Mouse (Mus musculus): ENCODE results near the gene Mylk. TPM values are rescaled to one million over a fixed set of nuclear protein-coding genes. Genes with fewer than 3 reads are reported as not detected.

The Mylk gene
- total and polyA plus RNA-seq, 3 experiments = 0.04 to 0.10 TPM; not detected in 1

- Histone ChIP-seq H3K9me3 (replicated peaks; ENCODE audit: low read length) (no peaks in the 10 kb centered on the region), H3K4me2 (ENCODE audit: insufficient read depth, low read depth, poor library complexity, severe bottlenecking) (no peak overlapping the region), H3K36me3 (replicated peaks in 1 of 2; ENCODE audit: control insufficient read depth in 1 of 2, insufficient read depth in 1 of 2, low read length in 1 of 2) (no peaks in the 10 kb centered on the region), H3K27ac (ENCODE audit: insufficient read depth, low read depth) (no peak overlapping the region), H3K27me3 (replicated peaks) (peaks cover 83% of the 10 kb centered on the region), H3K4me1 (ENCODE audit: control insufficient read depth in 1 of 2, insufficient read depth in 2 of 2) (no peaks in the 10 kb centered on the region; a peak in 1 of 4 replicates), H3K9ac (ENCODE audit: insufficient read depth, low read depth) (no peak overlapping the region), H3K79me2 (replicated peaks; ENCODE audit: control insufficient read depth, extremely low read depth, insufficient read depth, poor library complexity, severe bottlenecking) (no peaks in the 10 kb centered on the region), H3K4me3 (replicated peaks in 1 of 3; ENCODE audit: low read depth in 2 of 3, low read length in 2 of 3, poor library complexity in 1 of 3) (no peak overlapping the region)
- DNase-seq (ENCODE audit: extremely low read depth) = no peak
- TF ChIP-seq CHD2 (IDR thresholded peaks at IDR 0.05; ENCODE audit: low read length) (no peak), RAD21 (IDR thresholded peaks at IDR 0.05; ENCODE audit: low read depth, low read length) (no peak), MAZ (IDR thresholded peaks at IDR 0.05; ENCODE audit: low read depth, low read length) (no peak), JUN (IDR thresholded peaks at IDR 0.05; ENCODE audit: insufficient read depth, low read depth, low read length) (no peak), MYC (IDR thresholded peaks at IDR 0.05; ENCODE audit: low read depth, low read length) (no peak), HCFC1 (IDR thresholded peaks at IDR 0.05; ENCODE audit: low read depth, low read length) (no peak), MAX (IDR thresholded peaks at IDR 0.05; ENCODE audit: low read length) (no peak), CHD1 (IDR thresholded peaks at IDR 0.05; ENCODE audit: low read depth, low read length) (no peak), MXI1 (IDR thresholded peaks at IDR 0.05; ENCODE audit: low read depth, low read length) (no peak), SIN3A (IDR thresholded peaks at IDR 0.05; ENCODE audit: low read length) (no peak), ELF1 (IDR thresholded peaks at IDR 0.05; ENCODE audit: low read depth, low read length) (no peak), POLR2AphosphoS2 (IDR thresholded peaks at IDR 0.05; ENCODE audit: low read depth, low read length) (no peak), EP300 (IDR thresholded peaks at IDR 0.05; ENCODE audit: low read length) (no peak), CTCF (conservative IDR thresholded peaks at IDR 0.05 in 1 of 2, IDR thresholded peaks at IDR 0.05 in 1 of 2; ENCODE audit: low read depth in 2 of 2, low read length in 2 of 2) (no peak), USF2 (conservative IDR thresholded peaks at IDR 0.05; ENCODE audit: low read depth, low read length) (no peak), MAFK (IDR thresholded peaks at IDR 0.05; ENCODE audit: insufficient replicate concordance, low read length) (no peak), PAX5 (IDR thresholded peaks at IDR 0.05; ENCODE audit: low read length) (no peak)
- in situ Hi-C loops (cut with MboI; ENCODE audit: low pct_ligation_motif_present, low pct_unique_long_range_greater_than_20kb, low sequenced_read_pairs) = no loop called here
- dilution Hi-C loops (cut with MboI; ENCODE audit: extremely low pct_ligation_motif_present, extremely low pct_unique_long_range_greater_than_20kb, low sequenced_read_pairs) = no loop called here
These were observed 116.8 kb downstream of the Mylk start for GRCm38 (mm10) chr16:34861744-34862365.

DNA sequence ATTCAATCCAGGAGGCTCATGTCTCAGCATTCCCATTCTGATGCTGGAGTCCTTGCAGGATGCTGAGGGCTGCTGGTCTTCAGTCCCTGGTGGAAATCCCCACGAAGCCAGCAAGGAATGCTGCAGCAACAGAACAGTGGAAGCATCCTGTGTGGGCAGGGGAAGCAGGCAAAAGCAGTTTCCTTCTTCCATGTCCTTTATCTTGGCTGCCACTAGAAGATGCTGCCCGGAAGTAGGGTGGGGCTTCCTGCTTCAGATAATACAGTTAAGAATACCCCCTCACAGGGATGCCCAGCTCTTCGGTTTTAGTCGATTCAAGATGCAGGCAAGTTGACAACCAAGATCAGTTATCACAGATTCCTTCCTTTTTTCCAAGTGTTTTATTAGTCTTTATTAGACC is 120.4 kb downstream of the Mylk start:
- Histone ChIP-seq H3K36me3 (replicated peaks in 1 of 2; ENCODE audit: control insufficient read depth in 1 of 2, insufficient read depth in 1 of 2, low read length in 1 of 2) (no peaks in the 10 kb centered on the region), H3K27ac (ENCODE audit: insufficient read depth, low read depth) (no peak overlapping the region), H3K9ac (ENCODE audit: insufficient read depth, low read depth) (no peak overlapping the region), H3K4me1 (ENCODE audit: control insufficient read depth in 1 of 2, insufficient read depth in 2 of 2) (no peaks in the 10 kb centered on the region; a peak in 1 of 4 replicates), H3K79me2 (replicated peaks; ENCODE audit: control insufficient read depth, extremely low read depth, insufficient read depth, poor library complexity, severe bottlenecking) (no peaks in the 10 kb centered on the region), H3K9me3 (replicated peaks; ENCODE audit: low read length) (no peaks in the 10 kb centered on the region), H3K27me3 (replicated peaks) (peaks cover 80% of the 10 kb centered on the region), H3K4me3 (replicated peaks in 1 of 3; ENCODE audit: low read depth in 2 of 3, low read length in 2 of 3, poor library complexity in 1 of 3) (no peak overlapping the region), H3K4me2 (ENCODE audit: insufficient read depth, low read depth, poor library complexity, severe bottlenecking) (no peak overlapping the region)
- TF ChIP-seq BHLHE40 (IDR thresholded peaks at IDR 0.05; ENCODE audit: low read depth, low read length) = no peak
- no peak for TF ChIP-seq USF2 (conservative IDR thresholded peaks at IDR 0.05; ENCODE audit: low read depth, low read length)
- TF ChIP-seq NRF1 (IDR thresholded peaks at IDR 0.05; ENCODE audit: low read depth, low read length) = no peak
- TF ChIP-seq HCFC1 (IDR thresholded peaks at IDR 0.05; ENCODE audit: low read depth, low read length) = no peak
- TF ChIP-seq SIN3A (IDR thresholded peaks at IDR 0.05; ENCODE audit: low read length) = no peak
- no peak for TF ChIP-seq ETS1 (conservative IDR thresholded peaks at IDR 0.05; ENCODE audit: low read depth, low read length)
- no peak for TF ChIP-seq RCOR1 (conservative IDR thresholded peaks at IDR 0.05; ENCODE audit: low read depth, low read length)
- TF ChIP-seq KAT2A (IDR thresholded peaks at IDR 0.05; ENCODE audit: insufficient replicate concordance, low read length) = no peak
- no peak for TF ChIP-seq NELFE (IDR thresholded peaks at IDR 0.05; ENCODE audit: low read depth, low read length)
- TF ChIP-seq UBTF (IDR thresholded peaks at IDR 0.05; ENCODE audit: low read depth, low read length) = no peak
- TF ChIP-seq ZMIZ1 (IDR thresholded peaks at IDR 0.05; ENCODE audit: low read depth, low read length) = no peak
- in situ Hi-C loops (cut with MboI; ENCODE audit: low pct_ligation_motif_present, low pct_unique_long_range_greater_than_20kb, low sequenced_read_pairs) (no loop called here), dilution Hi-C loops (cut with MboI; ENCODE audit: extremely low pct_ligation_motif_present, extremely low pct_unique_long_range_greater_than_20kb, low sequenced_read_pairs) (no loop called here)
- no peak for DNase-seq (ENCODE audit: extremely low read depth)

Measured in CH12.LX (cell line).